Mouse (Mus musculus) large intestine, adult 2 months (tissue): ENCODE measurements around the gene Ckb. TPM values are rescaled to one million over a fixed set of nuclear protein-coding genes. Genes with fewer than 3 reads are reported as not detected.

Experiments
- DNase-seq: peaks from one replicate; pipeline ENCODE4 v3.0.0-alpha.2; 2012; ENCODE audit warnings: low read depth, low spot score
- WGBS: fragments of 180-500 bp; shearing (Covaris S2); methylation state at CpG from one replicate; pipeline ENCODE4 v1.1.7; 2018; 5-methylcytosine and 5-hydroxymethylcytosine counted together
- polyA plus RNA-seq: library from polyadenylated mRNA; depleted of rRNA; stranded (reverse); fragments of >200 nt; gene quantifications from 2 replicates; pipeline ENCODE4 v1.2.3, GENCODE M21; 2012

Gene Ckb
- polyA plus RNA-seq, 1 experiment, result 427 TPM

DNA sequence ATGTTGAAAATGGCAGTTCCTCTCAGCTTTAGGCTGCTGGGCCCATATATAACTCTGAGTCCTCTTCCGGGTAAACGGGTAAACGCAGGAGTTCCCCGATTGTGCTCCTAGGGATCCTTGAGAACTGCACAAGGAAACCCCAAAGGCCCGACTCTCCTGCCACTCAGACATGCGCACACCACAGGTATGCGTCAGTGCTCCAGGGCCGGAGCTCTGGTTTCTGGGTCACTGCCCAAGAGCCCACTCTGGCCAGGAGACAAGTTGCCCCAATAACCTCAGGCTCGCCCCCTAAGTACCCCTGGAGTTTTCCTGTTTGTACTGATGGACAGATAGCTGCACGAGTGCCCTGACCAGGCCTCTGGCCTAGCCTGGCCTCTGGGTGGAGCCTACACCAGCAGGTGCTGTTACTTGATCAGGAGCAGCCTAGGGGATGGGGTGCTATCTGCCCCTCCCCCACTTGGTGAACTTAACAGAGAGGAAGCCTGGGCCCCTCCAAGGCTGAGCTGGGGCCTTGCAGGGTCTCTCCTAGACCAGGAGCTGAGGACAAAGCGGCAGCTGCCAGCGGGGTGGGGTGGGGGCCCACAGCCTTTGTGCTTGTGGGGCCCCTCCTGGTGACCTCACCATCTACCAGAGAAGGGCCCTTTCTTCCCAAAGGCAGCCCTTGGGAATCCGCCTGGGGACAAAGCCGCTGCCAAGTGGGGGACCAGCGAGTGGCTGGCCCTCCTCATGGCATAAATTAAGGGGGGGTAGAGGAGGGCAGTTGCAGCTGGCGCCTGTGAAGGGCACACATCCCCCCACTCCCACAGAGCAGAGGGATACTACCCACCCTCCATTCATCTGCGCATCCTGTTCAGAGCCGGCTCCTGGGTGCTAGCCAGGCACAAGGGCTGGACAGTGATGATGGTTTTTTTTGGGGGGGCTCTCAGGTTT lies 21.5 kb upstream of the Ckb start:
- DNase-seq, result no peak

DNA sequence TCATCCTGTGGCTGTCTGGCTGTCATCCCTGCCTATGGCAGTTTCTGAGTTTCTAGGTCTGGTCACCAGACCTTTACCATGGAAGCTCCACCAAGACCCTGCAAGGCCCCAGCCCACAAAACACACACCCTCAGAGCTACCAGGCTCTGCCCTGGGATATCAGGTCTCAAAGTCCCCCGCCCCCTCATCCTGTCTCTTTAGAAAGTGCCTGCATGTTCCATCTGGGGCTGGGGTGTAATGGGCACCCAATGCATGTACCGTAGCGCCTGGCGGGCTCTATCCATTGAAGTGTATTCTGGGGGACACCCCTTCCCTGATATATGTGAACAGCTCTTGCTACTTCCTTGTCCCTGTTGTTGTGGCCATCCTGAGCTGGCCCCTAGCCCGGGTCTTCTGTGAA lies 20.8 kb upstream of the Ckb start:
- no peak for DNase-seq
- WGBS, result 90% methylated on average over 5 of the region's 5 CpGs

More for the DNA sequence above, 21.5 kb upstream of the Ckb start:
- 78% methylated on average over 18 of the region's 18 CpGs for WGBS

DNA sequence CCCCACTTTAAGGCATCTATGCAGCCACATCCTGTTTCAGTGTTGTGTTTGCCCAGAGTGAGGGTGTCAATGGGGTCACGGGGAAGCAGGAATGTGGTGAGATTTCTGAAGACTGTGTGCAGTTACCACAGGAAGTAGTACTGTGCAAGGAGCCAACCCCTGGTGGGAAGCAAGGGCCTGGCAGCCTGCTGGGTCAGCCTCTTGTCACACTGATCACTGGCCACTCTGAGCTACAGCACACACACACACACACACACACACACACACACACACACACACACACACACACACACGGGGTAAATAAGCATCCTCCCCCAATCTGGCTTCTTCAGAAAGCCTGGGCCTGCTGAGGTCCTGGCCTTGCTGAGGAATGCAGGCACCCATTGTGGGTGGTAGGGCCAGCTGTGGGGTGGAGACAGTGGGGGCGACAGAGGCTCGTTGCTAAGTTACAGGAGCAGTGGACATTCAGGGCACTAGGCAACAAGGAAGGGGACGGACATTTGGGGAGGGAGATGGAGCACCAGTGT lies 19.3 kb upstream of the Ckb start:
- WGBS, result 62% methylated on average over 5 of the region's 5 CpGs
- DNase-seq, result no peak

DNA sequence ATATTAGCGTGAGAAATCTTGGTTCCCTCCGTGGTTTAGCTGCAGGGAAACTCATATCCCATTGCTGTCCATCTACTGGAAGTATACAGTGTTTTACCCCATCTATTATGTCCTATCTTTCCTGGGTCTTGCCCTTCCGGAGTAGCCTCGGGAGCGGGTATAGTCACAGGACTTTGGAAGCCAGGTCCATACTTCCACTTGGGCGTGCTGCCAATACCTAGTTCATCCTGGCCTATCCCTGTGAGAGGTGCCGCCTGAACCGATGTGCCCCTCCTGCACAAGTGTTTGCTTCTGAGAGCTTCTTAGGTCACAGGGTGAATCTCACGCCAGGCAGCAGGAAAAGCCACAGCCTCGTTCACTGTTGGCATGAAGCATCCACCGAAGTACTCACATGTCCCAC lies 17.3 kb upstream of the Ckb start:
- no peak for DNase-seq
- 20% methylated on average over 11 of the region's 11 CpGs for WGBS

DNA sequence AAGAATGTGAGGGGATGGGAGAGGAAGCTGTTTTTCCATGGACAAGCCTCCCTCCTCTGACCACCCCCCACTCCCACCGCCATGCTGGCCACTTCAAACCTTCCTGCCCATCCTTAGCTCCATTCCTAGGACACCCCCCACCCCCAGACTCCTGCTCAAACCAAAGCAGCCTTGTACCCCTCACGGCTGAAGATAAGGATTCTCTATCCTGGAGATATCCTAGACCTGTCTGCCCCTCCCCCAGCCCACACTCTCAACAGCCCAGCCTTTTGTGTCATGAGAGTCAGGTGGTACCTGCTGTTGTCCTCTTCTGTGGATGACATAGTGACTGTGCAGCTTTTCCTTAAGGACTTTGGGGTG lies 15.9 kb upstream of the Ckb start:
- 51% methylated on average over 2 of the region's 2 CpGs for WGBS

DNA sequence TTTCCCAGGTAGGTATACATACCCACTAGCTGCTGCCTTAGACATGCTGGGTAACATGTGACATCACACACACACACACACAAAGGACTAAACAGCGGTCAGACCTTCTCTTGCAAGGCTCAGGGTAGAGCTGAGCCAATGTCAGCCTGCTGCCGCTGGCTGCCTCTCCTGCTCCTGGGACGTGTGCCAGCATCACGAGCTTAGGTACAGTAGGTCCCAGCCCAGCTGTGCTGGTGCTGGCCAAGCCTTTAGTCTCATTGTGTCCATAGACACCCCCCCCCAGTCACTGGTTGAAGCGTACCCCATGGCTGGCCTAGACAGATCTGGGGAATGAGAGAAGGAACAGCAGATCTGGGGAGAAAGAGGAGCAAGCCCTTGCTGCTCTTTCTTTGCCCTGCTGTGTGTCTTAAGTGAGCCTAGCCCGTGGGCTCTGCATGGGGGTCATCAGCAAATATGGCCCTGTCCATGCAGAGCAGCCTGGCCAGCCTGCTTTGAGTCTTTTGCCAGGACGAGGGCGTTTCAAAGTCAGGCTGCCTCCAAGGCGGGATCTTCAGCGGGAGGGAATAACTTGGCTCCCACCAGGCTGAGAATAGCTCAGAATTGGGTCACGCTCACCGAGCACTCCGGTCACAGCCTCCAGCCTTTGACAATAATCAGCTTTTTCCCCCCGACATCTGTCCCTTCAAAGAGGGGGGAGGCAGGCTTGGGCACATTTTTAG lies 15.4 kb upstream of the Ckb start:
- no peak for DNase-seq
- 28% methylated on average over 14 of the region's 14 CpGs for WGBS

More for the DNA sequence above, 15.9 kb upstream of the Ckb start:
- DNase-seq, result no peak

DNA sequence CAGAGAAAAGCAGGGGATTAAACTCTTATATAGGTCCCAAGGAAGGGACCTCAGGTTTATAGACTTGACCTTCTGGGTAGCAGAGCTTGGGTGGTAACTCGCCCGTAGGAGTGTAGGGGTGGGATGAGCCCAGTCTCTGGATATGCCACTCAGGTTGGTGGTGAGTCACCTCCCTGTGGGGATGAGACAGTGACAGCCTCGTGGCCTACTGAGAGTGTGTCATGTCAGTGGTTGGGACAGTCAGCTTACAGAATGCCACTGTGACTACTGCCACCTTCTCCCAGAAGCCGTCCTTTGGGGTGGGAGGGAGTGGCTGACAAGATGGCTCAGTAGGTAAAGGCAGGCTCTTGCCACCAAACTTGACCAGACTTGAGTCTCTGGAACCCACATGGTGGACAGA lies 14.3 kb upstream of the Ckb start:
- 51% methylated on average over 4 of the region's 4 CpGs for WGBS
- DNase-seq, result no peak

DNA sequence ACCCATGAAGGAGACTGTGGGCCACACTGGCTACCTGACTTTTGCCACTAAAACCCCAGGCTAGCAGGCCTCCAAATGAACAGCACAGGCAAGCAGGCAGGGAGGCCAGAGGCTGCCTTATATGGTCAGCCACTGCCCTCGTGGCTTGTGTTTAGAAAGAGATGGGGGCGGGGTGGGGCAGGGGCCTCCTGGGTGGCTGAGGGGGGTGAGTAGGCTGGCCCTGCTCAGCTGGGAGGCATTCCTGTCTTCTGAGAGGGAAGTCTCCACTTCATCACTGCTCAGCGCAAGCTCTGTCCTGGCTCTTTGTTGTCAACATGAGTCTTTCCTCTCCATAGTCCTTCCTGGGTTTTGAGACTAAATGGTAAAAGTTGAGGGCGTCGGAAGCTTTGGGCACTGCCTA lies 10.7 kb upstream of the Ckb start:
- DNase-seq, result no peak

DNA sequence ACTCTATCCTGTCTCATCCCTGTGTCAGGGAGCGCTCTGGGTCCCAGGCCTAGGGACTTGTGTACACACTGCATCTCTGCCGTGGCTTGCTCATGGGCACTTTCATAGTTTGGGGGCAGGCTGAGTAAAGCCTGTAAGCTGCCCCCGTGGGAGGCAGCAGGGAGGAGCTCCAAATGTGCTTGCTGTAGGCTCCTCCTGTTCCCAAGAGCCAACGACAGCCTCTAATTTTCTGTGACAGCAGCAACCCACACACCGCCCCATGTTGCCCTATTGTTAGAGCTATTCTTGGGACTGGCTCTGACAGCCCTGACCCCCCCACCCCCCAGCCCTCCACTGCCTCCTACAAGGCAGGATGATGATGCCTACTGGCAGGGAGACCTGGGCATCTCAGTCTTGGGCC lies 9.9 kb upstream of the Ckb start:
- no peak for DNase-seq
- 77% methylated on average over 5 of the region's 5 CpGs for WGBS

More for the DNA sequence above, 10.7 kb upstream of the Ckb start:
- 60% methylated on average over 5 of the region's 5 CpGs for WGBS

DNA sequence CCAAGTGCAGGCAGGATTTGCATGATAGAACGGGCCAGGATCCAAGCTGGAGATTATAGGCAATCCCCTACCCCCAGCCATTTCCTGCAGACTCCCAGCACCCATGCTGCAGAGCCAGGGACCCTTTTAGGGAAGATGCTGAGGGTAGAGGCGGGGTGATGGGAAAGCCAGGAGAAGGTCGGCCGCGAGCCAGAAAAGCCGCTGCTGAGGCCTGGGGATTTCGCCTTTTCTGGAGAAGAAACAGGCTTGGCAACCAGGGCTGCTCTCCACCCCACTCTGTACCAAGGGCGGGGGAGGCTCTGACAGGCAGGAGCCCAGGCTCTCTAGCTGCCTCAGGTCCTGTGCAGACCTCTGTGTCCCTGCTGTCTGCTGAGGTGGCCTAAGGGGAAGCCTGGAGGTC lies 9.2 kb upstream of the Ckb start:
- DNase-seq, result no peak
- WGBS, result 69% methylated on average over 8 of the region's 8 CpGs

DNA sequence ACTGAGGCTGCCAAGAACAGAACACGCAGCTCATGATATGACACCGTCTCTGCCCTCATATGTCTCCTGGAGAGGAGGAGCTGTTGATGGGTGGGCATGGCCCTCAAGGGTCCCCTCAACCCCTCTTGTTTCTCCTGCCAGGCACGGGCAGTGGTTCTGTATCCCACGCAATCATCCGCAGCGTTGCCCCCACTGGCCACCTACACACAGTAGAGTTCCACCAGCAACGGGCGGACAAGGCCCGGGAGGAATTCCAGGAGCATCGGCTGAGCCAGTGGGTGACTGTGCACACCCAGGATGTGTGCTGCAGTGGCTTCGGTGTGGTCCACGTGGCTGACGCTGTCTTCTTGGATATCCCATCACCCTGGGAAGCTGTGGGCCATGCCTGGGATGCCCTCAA lies 8.5 kb upstream of the Ckb start:
- WGBS, result 84% methylated on average over 13 of the region's 13 CpGs
- DNase-seq, result no peak

DNA sequence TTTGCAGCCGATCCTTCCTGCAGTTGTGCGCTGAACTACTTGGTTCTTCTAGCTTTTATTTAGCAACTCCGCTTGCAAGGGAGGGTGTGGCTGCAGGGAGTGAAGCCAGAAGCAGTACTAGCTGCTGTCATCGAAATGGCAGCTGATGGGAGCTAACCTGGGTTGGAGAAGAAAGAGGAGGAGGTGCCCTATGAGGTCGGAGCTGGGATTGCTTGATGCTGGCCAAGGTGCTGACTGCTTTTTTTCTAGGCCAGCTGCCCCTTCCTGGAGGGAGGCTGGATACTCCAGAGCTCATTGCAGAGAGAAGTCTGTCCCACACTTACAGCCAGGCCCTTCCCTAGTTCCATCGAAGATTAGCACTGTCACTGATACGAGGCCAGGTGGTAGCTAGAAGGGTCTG lies 6.9 kb upstream of the Ckb start:
- DNase-seq, result no peak
- 21% methylated on average over 7 of the region's 7 CpGs for WGBS

DNA sequence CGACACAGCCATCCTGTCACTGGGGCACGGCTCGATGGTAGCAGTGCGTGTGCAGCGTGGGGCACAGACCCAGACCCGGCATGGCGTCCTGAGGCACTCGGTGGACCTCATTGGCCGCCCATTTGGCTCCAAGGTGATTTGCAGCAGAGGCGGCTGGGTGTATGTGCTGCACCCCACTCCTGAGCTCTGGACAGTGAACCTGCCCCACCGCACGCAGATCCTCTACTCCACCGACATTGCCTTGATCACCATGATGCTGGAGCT lies 6.5 kb upstream of the Ckb start:
- 2% methylated on average over 13 of the region's 13 CpGs for WGBS
- no peak for DNase-seq

DNA sequence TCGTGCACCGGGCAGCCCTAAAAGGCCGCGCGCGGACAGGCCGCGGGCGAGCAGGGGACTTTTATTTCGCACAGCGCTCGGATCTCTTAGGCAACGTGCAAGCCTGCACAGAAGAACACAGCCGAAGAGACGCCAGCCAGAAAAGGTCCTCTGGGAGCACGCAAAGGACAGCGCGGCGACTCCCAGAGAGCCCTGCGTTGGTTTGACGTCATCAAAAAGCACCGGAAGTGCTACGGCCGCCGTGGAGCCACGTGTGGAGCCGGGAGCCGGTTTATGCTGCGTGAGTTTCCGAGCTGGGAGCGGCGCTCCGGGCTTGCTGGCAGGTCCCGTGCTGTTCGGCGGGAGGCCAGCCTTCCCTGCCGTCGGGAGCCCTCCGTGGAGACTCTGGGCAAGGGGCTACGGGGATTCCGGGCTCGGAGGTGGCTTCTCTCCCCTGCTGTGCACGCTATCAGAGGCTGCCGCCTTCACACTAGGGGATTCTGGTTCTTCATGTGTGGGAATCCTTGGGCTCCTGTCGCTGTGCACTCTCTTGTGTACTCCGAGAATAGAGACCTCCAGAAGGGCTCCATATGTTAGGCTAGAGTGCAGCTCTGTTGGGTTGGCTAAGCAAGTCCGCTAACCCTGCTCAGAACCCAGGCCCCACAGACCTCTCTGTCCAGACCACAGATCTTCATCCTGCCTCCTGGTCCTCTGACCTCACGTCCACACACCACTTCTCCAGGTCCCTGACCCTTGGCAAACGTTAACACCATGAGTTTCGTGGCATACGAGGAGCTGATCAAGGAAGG lies 5.9 kb upstream of the Ckb start, which contains the start of gene Trmt61a:
Trmt61a (plus strand) TSS at position 224 of the 788 bp plus-strand sequence.
- DNase-seq, result peak; percentile 71
- WGBS, result under 1% methylated on average over 51 of the region's 51 CpGs

DNA sequence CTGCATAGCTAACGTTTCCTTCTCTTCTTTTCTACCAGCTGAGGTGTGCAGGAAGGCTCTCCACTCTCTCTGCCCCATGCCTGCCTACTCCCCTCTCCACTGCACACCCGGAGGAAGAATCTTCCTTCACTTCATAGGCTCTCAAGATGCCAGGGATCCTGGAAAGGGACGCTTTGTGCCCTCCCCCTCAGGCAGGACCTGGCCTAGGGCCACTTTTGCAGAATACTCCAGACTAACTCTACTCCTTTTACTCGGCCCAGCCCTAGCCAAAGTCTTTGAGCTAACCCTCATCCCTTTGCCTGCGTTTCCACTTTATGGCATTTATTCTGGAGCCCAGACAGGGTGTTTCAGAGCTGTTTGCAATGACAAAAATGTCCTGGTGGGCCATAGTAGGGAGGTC lies 5.3 kb upstream of the Ckb start:
- peak; percentile 48 for DNase-seq

DNA sequence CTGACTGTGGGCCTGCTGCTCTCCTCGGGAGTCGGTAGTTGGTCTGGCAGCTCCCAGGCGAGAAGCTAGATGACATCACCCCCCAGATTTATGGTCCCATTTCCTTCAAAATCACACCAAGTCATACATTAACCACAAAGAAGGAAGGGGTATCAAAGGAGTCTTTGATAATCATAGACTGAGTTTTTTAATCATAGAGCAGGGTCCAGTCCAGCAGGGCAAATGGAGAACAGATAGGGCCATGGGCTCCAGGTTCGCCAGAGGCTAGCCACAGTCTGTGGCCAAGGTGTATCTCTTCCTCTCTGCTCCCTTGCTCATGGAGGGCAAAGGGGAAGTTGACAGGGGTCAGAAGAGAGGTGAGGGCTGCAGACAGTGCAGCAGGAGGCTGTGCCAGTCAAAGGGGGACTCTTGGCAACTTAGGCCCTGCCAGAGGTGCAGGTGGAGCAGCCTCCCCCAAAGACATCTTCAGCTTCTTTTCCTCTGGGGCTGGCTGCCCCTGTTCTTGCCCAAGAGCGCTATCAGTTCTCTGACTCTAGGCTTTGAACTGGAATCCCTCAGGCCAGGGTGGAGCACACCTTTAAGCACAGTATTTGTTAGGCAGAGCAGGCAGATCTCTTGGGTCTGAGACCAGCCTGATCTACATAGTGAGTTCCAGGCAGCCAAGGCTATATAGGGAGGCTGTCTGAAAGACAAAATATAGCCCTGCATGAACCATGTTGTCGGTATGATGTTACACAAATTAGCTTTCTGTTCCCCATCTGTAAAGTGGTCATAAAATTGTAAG lies 3.9 kb upstream of the Ckb start:
- WGBS, result 33% methylated on average over 6 of the region's 6 CpGs
- no peak for DNase-seq

More for the DNA sequence above, 5.3 kb upstream of the Ckb start:
- 4% methylated on average over 5 of the region's 5 CpGs for WGBS

DNA sequence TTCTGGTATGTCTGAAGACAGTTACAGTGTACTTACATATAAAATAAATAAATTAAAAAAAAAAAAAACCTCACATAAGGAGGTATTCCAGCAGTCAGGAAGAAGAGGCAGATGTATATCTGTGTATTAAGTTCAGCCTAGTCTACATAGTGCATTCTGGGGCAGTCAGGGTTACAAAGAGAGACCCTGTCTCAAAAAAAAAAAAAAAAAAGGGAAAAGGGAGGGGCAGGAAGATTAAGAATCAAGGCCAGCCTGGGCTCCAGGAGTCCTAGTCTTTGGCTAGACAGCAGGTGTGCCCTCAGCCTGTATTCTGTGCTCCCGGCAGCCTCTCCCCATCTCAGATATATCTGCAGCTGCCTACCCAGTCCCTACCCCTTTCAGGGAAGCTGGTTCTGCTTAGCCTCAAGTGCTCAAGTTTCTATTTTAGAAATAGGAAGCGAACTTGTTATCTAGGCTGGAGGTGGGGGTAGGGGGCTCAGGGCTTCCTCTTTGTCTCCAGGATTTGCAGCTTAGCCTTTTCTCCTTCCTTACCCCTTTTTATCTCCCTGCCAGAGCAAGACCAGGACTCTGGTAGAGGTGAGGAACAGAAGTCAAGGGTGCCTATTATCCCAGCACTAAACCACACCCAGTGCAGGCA lies 2.8 kb upstream of the Ckb start:
- 46% methylated on average over 2 of the region's 2 CpGs for WGBS
- no peak for DNase-seq

DNA sequence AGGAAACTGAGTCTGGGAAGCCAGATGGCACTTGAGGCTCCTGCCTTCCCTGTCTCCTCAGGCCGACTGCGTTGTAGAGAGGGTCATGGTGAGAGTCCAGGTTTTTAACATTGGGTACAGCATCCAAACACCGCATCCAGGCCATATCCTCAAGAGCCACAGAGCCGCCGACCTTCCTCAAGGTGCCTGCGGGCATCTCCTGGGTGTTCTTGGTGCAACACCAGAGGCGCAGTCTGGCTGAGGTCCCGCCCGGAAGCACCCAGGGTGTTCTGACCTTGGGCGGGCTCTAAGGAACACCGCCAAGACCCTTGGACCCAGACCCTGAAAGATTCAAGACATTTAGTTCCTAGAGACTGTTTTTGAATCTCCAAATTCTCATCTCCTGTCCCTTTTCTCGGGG lies 443 bp upstream of the Ckb start:
- WGBS, result 12% methylated on average over 12 of the region's 12 CpGs
- no peak for DNase-seq

DNA sequence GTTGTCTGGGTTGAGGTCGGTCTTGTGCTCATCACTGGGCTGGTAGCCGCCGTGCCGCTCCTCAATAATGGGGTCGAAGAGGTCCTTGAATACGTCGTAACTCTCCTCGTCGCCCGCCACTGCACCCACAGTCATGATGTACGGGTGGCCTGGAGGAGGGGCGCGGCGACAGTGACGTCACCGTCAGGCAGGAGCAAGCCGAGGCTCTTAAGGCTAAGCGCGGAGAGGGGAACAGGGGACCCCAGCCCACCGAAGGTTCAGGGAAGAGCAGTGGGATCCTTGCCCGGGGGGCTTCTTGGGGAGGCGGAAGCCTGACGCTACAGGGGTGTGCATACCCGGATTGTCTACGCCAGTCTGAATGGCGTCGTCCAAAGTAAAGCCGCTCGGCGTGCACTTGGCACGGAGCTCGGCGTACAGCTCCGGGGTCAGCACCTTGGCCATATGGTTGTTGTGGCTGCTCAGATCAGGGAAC lies 671 bp downstream of the Ckb start:
- no peak for DNase-seq
- under 1% methylated on average over 34 of the region's 34 CpGs for WGBS
